Mouse (Mus musculus) cerebellum, adult 11 months (tissue): ENCODE measurements around the gene Lefty2.
A peak's percentile ranks its signal among the peaks of the same experiment; 100 is the strongest.
"Not testable (repeated sequence)": the region's sequence is repeated elsewhere in the genome, so short reads cannot be mapped to it uniquely, and the experiment has no call there.

Experiments used
- DNase-seq: peaks from one replicate; pipeline ENCODE4 v3.0.0; 2022

Lefty2 gene

DNA sequence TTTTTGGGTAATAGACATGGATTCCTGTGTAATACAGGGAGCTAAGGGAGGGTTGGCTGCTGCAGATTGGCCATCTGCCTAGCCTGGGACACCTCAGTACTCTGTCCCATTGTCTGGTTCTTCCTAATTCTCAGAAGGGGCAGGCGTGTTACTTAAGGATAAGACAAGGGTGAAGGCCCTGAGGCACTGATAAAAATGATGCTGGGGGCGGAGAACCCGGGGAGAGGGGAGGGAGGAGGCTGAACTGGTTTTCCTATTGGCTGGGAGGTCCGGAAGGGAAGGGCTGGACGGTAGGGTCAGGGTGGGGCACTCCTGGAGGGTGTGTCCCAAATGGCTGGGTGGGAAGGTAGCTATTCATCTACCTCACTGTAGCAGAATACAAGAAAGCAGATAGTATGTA is 10.0 kb downstream of the Lefty2 start:
- no peak for DNase-seq

DNA sequence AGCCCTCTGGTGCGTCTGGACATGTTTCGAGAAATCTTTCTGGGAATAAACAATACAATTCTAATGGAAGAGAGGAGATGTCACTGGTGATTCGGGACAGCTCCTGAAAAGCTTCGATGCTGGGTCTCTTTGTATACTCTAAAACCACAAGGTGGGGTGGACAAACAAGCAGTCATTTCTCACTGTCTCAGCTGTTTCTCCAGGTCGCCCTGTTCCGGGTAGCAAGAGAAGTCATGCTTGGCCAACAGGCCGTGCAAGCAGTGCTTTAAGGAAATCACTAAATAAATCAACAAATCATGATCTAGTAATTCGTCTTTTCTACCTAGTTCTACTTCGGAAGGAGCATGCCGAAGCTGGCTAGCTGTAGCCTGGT is 10.7 kb downstream of the Lefty2 start:
- no peak for DNase-seq

DNA sequence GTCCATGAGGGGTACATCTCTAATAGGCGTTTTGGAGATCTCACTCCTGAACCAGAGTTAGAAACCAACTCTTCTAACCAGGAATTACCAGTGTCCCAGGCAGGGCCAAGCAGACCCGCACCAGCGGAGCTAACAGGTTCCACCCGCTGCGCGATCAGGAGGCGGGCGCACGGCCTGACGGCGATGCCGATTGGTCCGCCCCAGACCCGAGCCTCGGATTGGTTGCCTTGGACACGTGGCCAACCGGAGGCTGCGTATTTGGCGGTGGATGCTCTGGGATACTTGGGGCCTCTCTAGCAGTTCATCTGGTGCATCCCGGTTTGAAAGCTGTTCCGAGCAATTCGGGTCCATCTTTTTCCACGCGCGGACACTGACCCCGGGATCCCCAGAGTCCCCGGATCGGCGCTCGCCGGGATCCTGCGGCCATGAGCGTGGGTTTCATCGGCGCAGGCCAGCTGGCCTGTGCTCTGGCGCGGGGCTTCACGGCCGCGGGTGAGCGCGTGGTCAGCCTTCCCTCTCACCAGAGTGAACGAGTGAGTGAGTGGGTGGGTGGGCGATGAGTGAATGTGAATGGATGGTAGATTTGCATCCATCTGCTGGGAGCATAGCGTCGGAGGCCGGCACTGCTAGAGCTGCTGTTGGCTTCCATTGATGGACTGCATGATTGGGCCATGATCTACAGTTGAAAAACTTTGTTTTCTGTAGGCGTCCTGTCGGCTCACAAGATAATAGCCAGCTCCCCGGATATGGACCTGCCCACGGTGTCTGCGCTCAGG is 11.3 kb downstream of the Lefty2 start, which contains the start of gene Pycr2:
Gene Pycr2, plus strand, starts transcription at position 255 of the 776 bp plus-strand sequence.
- DNase-seq, result peak; percentile 89

DNA sequence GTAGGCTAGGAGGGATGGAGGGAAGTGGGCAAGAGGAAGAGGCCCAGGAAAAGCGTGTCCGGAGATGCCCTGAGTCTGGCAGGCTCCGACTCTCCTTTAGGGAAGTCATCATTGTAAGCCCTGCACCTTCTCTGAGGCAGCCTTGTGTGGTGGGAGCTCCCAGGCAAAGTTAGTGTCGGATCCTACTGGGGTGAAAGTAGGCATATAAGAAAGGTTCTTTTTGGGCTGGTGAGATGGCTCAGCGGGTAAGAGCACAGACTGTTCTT is 11.8 kb downstream of the Lefty2 start:
- no peak for DNase-seq

DNA sequence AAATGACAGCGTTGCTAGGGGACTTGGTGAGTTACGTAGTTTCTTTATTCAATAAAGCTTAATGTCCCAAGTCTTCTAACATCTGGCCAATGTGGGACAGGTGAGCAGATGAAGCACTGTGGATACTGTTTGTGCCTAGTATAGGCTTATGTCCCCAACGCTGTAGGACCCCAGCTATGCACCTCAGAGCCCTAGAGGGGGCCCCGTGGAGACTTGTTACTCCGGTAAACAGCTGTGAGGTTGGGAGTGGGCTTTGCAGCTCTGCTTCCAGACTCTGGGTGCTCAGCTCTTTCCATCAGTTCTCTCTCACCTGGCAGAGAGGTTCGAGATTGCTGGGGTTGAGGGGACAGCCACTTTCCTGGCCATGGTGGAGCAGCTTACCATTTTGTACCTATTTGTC is 12.4 kb downstream of the Lefty2 start:
- no peak for DNase-seq

DNA sequence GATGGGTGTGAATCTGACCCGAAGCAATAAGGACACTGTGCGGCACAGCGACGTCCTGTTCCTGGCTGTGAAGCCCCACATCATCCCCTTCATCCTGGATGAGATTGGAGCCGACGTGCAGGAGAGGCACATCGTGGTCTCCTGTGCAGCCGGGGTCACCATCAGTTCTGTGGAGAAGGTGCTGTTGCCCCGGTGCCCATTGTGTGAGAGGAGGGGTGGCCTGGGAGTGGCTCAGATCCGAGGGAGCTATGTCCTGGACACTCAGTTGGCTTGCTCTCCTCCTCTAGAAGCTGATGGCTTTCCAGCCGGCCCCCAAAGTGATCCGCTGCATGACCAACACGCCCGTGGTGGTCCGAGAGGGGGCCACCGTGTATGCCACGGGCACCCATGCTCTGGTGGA is 13.0 kb downstream of the Lefty2 start:
- DNase-seq, result no peak

DNA sequence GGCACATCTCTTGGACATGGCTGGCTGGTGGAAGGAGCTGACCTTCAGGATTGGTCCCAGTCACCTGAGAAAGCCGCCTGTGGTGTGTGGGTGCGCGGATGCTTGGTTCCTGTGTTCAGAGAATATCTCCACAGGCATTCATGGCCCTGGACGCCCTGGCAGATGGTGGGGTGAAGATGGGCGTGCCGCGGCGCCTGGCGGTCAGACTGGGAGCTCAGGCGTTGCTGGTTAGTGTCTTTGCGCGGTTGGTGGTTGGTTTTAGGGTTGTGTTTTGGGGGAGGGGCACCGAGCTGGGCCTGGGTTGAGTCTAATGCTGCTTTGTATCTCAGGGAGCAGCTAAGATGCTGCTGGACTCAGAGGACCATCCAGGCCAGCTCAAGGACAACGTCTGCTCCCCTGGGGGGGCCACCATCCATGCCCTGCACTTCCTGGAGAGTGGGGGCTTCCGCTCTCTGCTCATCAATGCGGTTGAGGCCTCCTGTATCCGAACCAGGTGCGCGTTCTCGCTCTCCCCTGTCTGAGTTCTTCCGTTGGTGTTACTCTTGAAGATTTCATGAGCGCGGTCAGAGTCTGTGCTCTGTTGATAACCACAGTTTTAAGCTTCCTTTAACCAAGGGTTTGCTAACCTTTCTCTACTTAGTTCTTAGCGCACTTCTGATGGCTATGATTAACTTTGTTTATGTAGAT is 13.7 kb downstream of the Lefty2 start:
- no peak for DNase-seq

DNA sequence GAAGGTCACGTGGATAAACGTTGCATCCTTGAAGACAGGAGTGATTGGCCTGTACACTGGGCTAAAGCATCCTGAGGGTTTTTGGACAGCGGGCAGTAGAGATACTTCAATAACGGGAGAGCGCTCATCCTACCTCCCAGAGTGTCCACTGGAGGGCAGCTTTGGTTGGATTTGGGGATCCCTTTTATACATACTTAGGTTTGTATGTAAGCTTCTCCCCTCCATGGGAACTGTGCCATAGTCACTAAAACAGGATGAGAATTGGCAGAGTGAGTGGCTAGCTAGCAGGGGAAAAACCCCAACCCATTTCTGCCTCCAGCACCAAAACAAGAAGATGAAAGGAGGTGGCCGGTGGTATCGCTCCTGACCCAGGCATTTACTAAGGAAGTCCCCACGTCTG is 18.2 kb downstream of the Lefty2 start:
- no peak for DNase-seq

DNA sequence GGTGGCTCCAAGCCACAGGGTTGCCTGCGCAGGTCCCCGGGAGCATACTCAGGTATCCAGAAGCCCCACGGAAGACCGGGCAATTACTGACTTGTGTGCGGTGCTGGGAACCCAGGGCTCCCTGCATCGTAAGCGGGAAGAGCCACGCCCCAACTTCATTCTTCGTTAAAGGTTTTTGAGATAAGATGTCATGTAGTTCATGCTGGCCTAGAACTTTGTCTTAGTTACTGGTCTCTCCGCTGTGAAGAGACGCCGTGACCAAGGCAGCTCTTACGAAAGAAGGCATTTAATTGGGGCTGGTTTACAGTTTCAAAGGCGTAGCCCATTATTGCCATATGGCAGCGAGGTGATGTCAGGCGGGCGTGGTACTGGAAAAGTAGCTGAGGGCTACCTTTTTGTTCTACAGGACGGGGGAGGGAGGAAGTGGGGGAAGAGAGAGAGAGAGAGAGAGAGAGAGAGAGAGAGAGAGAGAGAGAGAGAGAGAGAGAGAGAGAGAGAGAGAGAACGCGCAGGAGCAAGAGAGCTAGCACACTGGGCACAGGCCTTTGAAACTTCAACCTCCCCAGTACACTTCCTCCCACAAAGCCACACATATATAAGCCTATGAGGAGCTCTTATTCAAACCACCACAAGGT is 18.9 kb downstream of the Lefty2 start:
- DNase-seq, result no peak

DNA sequence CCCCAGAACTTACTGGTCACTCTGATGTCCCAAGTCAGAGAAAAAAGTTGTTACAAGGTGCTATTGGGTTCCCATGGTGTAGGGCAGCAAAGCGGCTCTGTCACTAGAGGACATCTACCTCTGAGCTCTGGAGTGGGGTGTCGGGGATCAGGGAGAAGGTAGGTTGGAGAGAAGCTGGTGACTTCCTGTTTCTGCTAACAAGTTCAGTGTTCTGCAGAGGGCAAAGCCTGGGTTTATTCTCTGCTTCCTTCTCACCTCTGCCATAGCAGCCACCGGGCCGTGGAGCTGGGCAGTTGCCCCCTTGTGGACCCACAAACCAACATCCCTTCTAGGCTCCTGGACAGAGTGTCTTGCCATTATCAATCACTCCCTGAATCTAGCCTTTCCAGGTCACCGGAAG is 19.9 kb downstream of the Lefty2 start:
- DNase-seq, result no peak

DNA sequence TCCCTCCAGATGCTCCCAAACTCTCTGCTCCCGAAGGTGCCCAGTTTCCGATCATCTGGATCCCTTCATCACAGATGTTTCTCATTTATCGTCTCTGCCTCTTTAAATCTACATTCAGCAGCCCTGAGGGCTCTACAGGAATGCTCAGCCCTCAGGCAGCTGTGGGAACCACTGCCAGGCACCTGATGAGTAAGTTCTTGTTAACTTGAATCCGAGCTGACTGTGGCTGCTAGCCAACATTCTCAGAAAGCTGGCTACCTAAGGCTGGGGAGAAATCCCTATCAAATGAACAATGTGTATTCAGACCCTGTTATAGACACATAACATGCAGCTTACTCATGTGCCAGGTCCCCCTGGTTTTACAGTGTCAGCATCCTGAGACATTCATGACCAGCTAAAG is 20.9 kb downstream of the Lefty2 start:
- no peak for DNase-seq

DNA sequence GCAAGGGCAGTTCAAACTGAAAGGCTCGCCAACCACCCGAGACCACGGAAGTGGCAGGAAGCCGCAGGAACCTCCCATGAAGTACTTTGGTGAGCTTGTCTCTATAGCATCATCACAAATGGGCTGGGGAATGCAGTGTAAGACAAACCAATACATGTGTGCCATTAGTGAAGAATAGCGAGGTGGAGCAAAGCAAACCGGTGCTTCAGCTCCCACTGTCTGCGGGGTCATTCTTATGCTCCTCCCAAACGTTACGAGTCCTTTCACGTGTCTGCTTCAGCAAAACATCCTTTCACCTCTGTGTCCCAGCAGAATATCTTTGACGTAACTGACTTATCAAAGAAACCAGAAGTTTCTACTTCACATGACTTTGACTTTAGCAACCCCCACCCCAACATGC is 23.5 kb downstream of the Lefty2 start:
- no peak for DNase-seq

DNA sequence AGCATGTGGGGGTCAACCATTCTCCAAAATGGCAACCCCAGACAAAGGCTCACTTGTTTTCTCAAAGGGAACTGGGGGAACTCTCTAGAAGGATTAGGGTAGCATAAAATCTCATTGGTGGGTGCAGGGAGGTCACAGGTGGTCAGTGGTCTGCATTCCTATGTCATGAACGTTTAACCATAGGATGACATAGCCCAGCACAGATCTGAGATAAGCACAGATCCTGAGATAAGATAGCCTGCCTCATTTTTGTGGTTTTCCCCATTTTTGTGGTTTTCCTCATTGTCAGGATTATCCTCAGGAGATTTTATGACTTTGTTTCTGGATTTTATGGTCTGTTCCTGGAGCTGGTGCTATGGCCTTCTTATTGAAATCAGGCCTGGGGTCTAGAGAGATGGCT is 24.1 kb downstream of the Lefty2 start:
- no peak for DNase-seq

DNA sequence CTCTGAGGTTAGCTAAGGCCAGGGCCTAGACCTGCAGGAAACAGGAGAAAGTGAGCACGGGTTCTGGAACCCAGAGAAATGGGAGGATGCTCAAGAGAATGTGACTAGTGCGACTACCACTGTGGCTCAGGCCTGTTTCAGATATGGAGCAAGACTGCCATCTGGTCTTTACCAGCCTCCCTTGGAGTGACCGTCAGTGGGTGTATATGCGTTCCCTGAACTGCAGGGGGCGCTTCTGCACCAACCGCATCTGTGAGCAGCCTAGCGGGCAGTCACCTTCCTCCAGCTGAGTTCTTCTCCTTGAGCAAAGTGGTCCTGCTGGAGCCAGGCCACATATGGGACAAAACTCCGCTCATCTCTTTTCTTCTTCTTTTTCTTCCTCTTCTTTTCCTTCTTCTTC is 26.8 kb downstream of the Lefty2 start:
- no peak for DNase-seq

DNA sequence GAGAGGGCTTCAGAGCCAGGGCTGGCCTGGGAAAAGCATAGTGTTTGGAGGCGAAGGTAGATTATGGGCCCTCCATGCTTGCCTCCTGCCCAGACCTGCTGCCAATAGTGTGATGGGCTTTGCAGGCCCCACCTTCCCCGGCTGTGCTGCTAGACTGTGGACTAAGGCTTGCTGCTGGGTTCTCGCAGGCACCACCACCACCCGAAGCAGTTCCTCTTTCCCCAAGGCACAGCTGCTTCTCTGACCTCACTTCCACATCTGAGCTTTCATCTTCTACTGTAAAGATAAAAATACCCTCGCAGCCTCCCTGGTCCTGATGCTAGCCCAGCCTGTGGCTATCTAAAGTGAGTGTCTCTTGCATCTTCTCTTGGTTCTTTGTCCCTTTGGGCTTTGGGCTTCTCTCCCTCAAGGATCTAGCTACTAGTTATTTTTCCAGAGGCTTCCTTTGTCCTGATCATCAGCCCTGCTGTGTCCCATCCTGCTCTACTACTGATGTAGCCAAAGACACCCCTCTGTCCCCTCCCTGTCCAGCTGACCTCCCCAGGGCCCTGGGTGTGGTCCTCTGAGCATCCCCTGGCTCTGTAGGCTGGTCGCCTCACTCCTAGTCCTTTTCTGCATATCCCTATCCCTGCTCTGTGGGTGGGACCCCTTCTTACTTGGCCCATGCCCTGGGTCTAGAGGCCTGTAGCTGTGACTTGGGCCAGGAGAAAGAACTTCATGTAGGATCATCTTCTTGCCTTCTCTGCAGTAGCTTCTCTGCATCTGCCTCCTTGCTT is 29.6 kb downstream of the Lefty2 start:
- DNase-seq, result no peak

DNA sequence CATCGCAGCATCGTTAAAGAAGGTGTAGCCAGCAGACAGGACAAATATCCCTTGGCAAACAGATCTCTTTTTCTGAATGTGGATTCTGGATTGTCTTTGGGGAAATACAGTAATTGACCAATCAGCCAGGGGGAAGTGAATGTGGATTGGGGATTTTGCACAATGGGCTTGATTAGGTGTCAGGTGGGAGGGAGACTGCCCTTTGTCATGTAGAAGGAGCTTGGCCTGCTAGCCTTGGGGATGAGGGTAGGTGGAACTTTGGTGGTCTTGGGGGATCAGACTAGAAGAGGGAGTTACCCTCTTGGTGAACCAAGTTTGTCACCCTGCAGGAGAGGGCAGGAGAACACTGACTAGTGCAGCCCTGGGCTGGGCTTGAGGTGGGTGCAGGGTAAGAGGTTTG is 31.8 kb downstream of the Lefty2 start:
- no peak for DNase-seq

DNA sequence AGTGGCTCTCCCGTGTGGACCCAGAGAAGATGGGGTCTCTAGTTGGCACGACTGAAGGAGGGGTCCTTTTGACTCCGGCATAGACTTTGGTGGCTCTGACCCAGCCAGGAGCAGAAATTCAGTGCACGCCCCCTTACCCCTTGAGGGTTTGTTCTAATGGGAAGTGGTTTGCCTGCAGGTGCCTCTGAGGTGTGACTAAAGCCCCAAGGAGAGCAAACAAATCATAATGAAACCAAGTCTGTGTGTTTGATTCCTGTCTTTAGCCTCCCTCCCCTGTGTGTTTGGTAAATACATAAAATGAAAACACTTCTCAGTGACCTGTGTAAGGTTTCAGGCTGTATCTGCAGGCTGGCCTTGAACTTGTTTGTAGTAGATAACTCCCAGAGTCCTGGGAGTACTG is 33.4 kb downstream of the Lefty2 start:
- DNase-seq, result no peak

DNA sequence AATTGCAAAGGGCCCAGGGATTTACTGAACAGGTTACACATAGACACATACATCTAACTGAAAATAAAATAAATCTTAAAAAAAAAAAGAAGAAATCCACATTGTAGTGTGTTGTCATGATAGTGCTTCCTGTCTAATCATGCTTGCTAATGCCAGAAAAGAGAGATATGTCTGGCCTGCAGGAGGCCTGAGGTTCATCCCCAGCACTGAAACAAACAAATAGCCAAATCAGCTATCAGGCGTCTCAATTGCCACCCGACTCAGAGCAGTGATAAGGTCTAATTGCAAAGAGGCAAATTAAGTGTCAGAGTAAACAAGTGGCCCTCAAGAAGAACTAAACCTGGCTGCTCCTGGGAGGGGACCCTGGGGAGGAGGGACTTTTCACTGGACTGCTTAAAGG is 36.7 kb downstream of the Lefty2 start:
- no peak for DNase-seq

DNA sequence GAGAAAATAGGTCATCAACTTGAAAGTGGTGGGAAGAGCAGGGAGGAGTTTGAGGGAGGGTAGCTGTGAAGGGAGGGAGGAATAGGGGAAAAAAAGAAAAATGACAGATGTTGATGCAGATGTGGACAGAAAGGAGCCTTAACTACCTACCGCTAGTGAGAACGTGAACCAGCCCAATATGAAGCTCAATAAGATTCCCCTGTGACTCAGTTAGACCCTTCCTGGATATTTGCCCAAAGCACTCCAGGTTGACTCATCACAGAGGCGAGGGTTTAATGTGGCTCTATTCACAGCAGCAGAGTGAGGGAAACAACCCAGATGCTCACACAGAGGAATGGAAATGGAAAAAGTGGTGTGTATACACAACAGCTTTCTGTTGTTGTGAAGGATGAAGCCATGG is 38.2 kb downstream of the Lefty2 start:
- DNase-seq, result no peak

DNA sequence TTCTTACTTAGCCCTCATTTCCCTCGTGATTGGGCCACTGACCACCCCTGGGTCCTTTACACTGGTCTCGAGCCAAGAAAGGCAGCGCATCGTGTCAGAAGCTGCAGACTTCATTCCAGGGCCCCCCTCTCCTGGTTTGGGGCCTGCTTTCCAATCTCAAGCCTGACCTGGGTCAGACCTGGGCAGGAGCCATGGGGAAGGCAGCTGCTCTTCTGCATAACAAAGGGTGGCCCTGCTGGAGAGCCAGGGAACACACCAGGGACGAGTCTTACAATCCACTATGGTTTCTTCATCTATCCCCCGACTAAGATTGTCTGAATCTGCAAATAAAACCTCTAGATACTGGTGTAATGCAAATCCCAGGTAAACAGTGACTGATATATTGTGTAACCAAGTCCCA is 40.8 kb downstream of the Lefty2 start:
- no peak for DNase-seq

DNA sequence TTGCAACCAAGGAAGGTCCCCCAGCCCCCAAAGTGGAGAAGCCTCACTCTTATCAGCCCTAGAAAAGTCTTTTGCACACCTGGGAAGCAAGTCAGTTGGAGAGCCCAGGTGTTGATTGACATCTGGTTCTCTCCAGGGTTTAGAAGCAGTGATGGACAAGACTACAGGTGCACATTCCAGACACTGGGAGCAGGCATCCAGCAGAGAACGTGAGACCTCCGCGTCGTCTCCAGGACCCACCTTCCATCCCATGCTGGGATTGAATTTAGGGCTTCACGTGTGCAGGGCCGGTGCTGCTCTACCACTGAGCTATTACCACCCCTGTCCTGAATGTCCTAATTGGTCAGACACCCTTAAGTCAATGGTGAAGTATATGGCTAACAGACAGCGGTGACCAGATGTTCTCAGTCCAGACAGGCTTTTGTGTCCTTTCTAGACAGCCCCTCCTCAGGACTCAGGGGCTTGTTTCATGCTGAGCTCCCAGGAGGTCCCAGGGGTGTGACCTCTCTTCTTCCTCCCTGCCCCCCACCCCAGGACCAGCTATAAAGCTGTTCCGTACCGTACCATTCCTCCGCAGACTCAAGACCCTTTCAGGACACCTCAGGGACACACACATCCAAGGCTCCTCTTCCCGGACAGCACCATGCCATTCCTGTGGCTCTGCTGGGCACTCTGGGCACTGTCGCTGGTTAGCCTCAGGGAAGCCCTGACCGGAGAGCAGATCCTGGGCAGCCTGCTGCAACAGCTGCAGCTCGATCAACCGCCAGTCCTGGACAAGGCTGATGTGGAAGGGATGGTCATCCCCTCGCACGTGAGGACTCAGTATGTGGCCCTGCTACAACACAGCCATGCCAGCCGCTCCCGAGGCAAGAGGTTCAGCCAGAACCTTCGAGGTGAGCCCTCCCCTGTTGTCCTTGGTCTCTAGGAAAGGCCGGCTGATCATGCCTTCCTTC is 41.8 kb downstream of the Lefty2 start, which contains the start of gene Lefty1:
Gene Lefty1, plus strand, starts transcription at position 556 of the 953 bp plus-strand sequence.
- no peak for DNase-seq

DNA sequence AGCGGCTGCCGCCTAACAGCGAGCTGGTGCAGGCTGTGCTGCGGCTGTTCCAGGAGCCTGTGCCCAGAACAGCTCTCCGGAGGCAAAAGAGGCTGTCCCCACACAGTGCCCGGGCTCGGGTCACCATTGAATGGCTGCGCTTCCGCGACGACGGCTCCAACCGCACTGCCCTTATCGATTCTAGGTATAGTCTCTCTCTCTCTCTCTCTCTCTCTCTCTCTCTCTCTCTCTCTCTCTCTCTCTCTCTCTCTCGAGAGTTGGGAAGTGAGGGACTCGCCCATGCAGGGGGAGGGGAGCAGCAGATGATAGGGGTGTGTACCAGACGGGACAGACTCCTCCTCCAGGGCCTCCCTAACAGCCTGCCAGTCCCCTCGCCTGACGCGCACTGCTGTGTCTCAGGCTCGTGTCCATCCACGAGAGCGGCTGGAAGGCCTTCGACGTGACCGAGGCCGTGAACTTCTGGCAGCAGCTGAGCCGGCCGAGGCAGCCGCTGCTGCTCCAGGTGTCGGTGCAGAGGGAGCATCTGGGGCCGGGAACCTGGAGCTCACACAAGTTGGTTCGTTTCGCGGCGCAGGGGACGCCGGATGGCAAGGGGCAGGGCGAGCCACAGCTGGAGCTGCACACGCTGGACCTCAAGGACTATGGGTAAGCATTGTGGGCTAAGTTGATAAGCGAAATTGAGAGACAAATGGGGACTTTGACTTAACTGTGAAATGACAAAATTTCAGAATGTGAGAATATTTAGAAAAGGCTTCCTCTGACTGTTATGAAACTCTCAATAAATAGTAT is 43.9 kb downstream of the Lefty2 start:
- not testable (repeated sequence) for DNase-seq
